Mouse (Mus musculus) thymus, adult 18-20 months (tissue): ENCODE results near the gene Alg12.

Experiments used
- DNase-seq, 2 experiments: peaks; one replicate each; pipeline ENCODE4 v3.0.0; 2022; ENCODE audit warnings: mixed read lengths in 2 of 2

Gene Alg12

GRCm38 (mm10) chr15:88854969-88855830 is 36.1 kb upstream of the Alg12 start:
- no peak for DNase-seq

- DNase-seq = no peak
These were observed 35.2 kb upstream of the Alg12 start for GRCm38 (mm10) chr15:88854119-88854968.

- no peak for DNase-seq
These were observed 34.0 kb upstream of the Alg12 start for GRCm38 (mm10) chr15:88853106-88853505.

- no peak for DNase-seq
These were observed 32.5 kb upstream of the Alg12 start for GRCm38 (mm10) chr15:88851507-88852149.

- no peak for DNase-seq
These were observed 32.0 kb upstream of the Alg12 start for GRCm38 (mm10) chr15:88851076-88851475.

- no peak for DNase-seq
These were observed 31.2 kb upstream of the Alg12 start for GRCm38 (mm10) chr15:88850146-88850826.

GRCm38 (mm10) chr15:88849621-88850020 is 30.5 kb upstream of the Alg12 start:
- DNase-seq = no peak

- DNase-seq = no peak
These were observed 29.5 kb upstream of the Alg12 start for GRCm38 (mm10) chr15:88848661-88849060.

GRCm38 (mm10) chr15:88844966-88845365 is 25.8 kb upstream of the Alg12 start:
- no peak for DNase-seq

- no peak for DNase-seq
These were observed 24.5 kb upstream of the Alg12 start for GRCm38 (mm10) chr15:88843486-88844097.

- DNase-seq = no peak
These were observed 23.2 kb upstream of the Alg12 start for GRCm38 (mm10) chr15:88842300-88842673.

GRCm38 (mm10) chr15:88841580-88842299 is 22.6 kb upstream of the Alg12 start:
- DNase-seq = no peak

- DNase-seq = no peak
These were observed 22.0 kb upstream of the Alg12 start for GRCm38 (mm10) chr15:88841160-88841559.

GRCm38 (mm10) chr15:88840126-88840525 is 21.0 kb upstream of the Alg12 start:
- no peak for DNase-seq

GRCm38 (mm10) chr15:88839271-88839670 is 20.2 kb upstream of the Alg12 start:
- no peak for DNase-seq

GRCm38 (mm10) chr15:88837977-88838376 is 18.9 kb upstream of the Alg12 start:
- no peak for DNase-seq

- peak in 1 of 2 experiments; percentile 25 for DNase-seq
These were observed 18.2 kb upstream of the Alg12 start for GRCm38 (mm10) chr15:88837199-88837932.

GRCm38 (mm10) chr15:88836571-88836970 is 17.5 kb upstream of the Alg12 start:
- no peak for DNase-seq

- no peak for DNase-seq
These were observed 16.9 kb upstream of the Alg12 start for GRCm38 (mm10) chr15:88836031-88836430.

- no peak for DNase-seq
These were observed 13.4 kb upstream of the Alg12 start for GRCm38 (mm10) chr15:88832536-88832935.

GRCm38 (mm10) chr15:88831482-88831881 is 12.4 kb upstream of the Alg12 start:
- no peak for DNase-seq
